Mouse (Mus musculus) kidney, embryonic 15.5 days (tissue): ENCODE measurements around the gene Rfc3. TPM values are rescaled to one million over a fixed set of nuclear protein-coding genes. Genes with fewer than 3 reads are reported as not detected.
A peak's percentile ranks its signal among the peaks of the same experiment; 100 is the strongest.
"Not testable (repeated sequence)": the region's sequence is repeated elsewhere in the genome, so short reads cannot be mapped to it uniquely, and the experiment has no call there.

Source experiments
- ATAC-seq: fragments of 200-750 bp; cut with Nextera tagmentation; replicated peaks from 2 replicates; pipeline ENCODE4 v1.8.0; 2017; ENCODE audit warnings: moderate TSS enrichment; ENCODE audit not compliant: low FRiP score
- H3K27ac ChIP-seq: fragments of 300-500 bp; sonication (generic); 2 replicates; pipeline ENCODE4 v1.5.1; 2015; ENCODE audit warnings: mild to moderate bottlenecking, inconsistent platforms
- H3K27me3 ChIP-seq: fragments of 300-500 bp; sonication (generic); 2 replicates; pipeline ENCODE4 v1.6.1; 2015; ENCODE audit warnings: inconsistent platforms
- H3K36me3 ChIP-seq: fragments of 300-500 bp; sonication (generic); 2 replicates; pipeline ENCODE4 v1.6.1; 2015; ENCODE audit warnings: inconsistent platforms
- H3K4me1 ChIP-seq: fragments of 300-500 bp; sonication (generic); 2 replicates; pipeline ENCODE4 v1.6.1; 2015; ENCODE audit warnings: inconsistent platforms
- H3K4me2 ChIP-seq: fragments of 300-500 bp; sonication (generic); 2 replicates; pipeline ENCODE4 v1.6.1; 2015; ENCODE audit warnings: moderate library complexity, mild to moderate bottlenecking, inconsistent platforms
- H3K4me3 ChIP-seq: fragments of 300-500 bp; sonication (generic); replicated peaks from 2 replicates; pipeline ENCODE4 v1.5.1; 2015; ENCODE audit warnings: mild to moderate bottlenecking, inconsistent platforms
- H3K9ac ChIP-seq: fragments of 300-500 bp; sonication (generic); 2 replicates; pipeline ENCODE4 v1.6.1; 2015; ENCODE audit warnings: mild to moderate bottlenecking, inconsistent platforms
- H3K9me3 ChIP-seq: fragments of 300-500 bp; sonication (generic); replicated peaks from 2 replicates; pipeline ENCODE4 v1.6.1; 2016; ENCODE audit warnings: inconsistent platforms
- WGBS: fragments of 180-500 bp; shearing (Covaris S2); methylation state at CpG from one replicate; pipeline ENCODE4 v1.1.7; 2015; ENCODE audit warnings: mixed read lengths; 5-methylcytosine and 5-hydroxymethylcytosine counted together
- polyA plus RNA-seq: library from polyadenylated mRNA; unstranded; fragments of >200 nt; fragmentation: Nextera tagmentation; extraction: Ambion mirVana; gene quantifications from 2 replicates; pipeline ENCODE4 v1.2.1, GENCODE M21; 2015

The Rfc3 gene
- 90.4 and 95.3 TPM in 2 replicates for polyA plus RNA-seq

- Histone ChIP-seq H3K36me3 (peaks cover 36% of the 10 kb centered on the region), H3K4me3 (peak within 1 kb of the TSS; percentile 72), H3K9ac (peak within 1 kb of the TSS; percentile 64), H3K27ac (peak within 1 kb of the TSS; percentile 91), H3K9me3 (no peaks in the 10 kb centered on the region), H3K4me1 (peaks cover 9% of the 10 kb centered on the region), H3K4me2 (peak within 1 kb of the TSS; percentile 68), H3K27me3 (no peaks in the 10 kb centered on the region)
- WGBS: under 1% methylated on average over 42 of the region's 42 CpGs
- ATAC-seq: peak; percentile 99
These were observed at the start of gene Rfc3 for GRCm38 (mm10) chr5:151650700-151651410. Gene Rfc3 (minus strand): TSS chr5:151651242.

GRCm38 (mm10) chr5:151693636-151694035 lies 42.6 kb upstream of the Rfc3 start:
- not testable (repeated sequence) for H3K9ac ChIP-seq, H3K4me3 ChIP-seq, H3K4me1 ChIP-seq, H3K9me3 ChIP-seq, H3K36me3 ChIP-seq, H3K27ac ChIP-seq, ATAC-seq, H3K27me3 ChIP-seq, H3K4me2 ChIP-seq
- 89% methylated on average over 13 of the region's 13 CpGs for WGBS

GRCm38 (mm10) chr5:151686606-151687525 lies 35.8 kb upstream of the Rfc3 start:
- no peak overlapping the region for H3K9ac ChIP-seq
- H3K4me2 ChIP-seq: peak overlapping the region; percentile 51
- H3K9me3 ChIP-seq: no peaks in the 10 kb centered on the region
- 19% methylated on average over 15 of the region's 15 CpGs for WGBS
- H3K27me3 ChIP-seq: no peaks in the 10 kb centered on the region
- H3K4me1 ChIP-seq: 0 out of 2 replicates have a peak, but pooled peaks cover 2% of the 10 kb centered on the region
- ATAC-seq: peak; percentile 98
- H3K27ac ChIP-seq: 0 out of 2 replicates have a peak overlapping the region, but pooled peaks have one; percentile 18
- H3K4me3 ChIP-seq: no peak overlapping the region
- no peaks in the 10 kb centered on the region for H3K36me3 ChIP-seq

GRCm38 (mm10) chr5:151662207-151662606 lies 11.2 kb upstream of the Rfc3 start:
- no peak for ATAC-seq

GRCm38 (mm10) chr5:151651411-151651784 lies 356 bp upstream of the Rfc3 start:
- Histone ChIP-seq H3K27me3 (no peaks in the 10 kb centered on the region), H3K9me3 (no peaks in the 10 kb centered on the region), H3K36me3 (peaks cover 30% of the 10 kb centered on the region), H3K4me2 (peak overlapping the region; percentile 68), H3K4me3 (peak overlapping the region; percentile 72; the same call in 1 of the 2 replicates), H3K27ac (peak overlapping the region; percentile 91), H3K4me1 (peaks cover 9% of the 10 kb centered on the region), H3K9ac (no peak overlapping the region)
- 64% methylated on average over 3 of the region's 3 CpGs for WGBS
- ATAC-seq: no peak

More at GRCm38 (mm10) chr5:151662207-151662606, 11.2 kb upstream of the Rfc3 start:
- WGBS: 89% methylated on average over 4 of the region's 4 CpGs
- no peak overlapping the region for H3K4me2 ChIP-seq
- H3K27me3 ChIP-seq: no peaks in the 10 kb centered on the region
- H3K27ac ChIP-seq: no peak overlapping the region
- no peak overlapping the region for H3K9ac ChIP-seq
- no peaks in the 10 kb centered on the region for H3K9me3 ChIP-seq
- H3K36me3 ChIP-seq: no peaks in the 10 kb centered on the region
- H3K4me1 ChIP-seq: no peaks in the 10 kb centered on the region
- no peak overlapping the region for H3K4me3 ChIP-seq

GRCm38 (mm10) chr5:151644845-151645244 lies 6.2 kb downstream of the Rfc3 start:
- Histone ChIP-seq H3K4me3 (no peak overlapping the region), H3K4me1 (peaks cover 5% of the 10 kb centered on the region), H3K4me2 (no peak overlapping the region), H3K36me3 (peaks cover 94% of the 10 kb centered on the region), H3K27me3 (no peaks in the 10 kb centered on the region), H3K9me3 (no peaks in the 10 kb centered on the region), H3K27ac (no peak overlapping the region), H3K9ac (no peak overlapping the region)
- 96% methylated on average over 7 of the region's 7 CpGs for WGBS
- ATAC-seq: no peak

GRCm38 (mm10) chr5:151642867-151643266 lies 8.2 kb downstream of the Rfc3 start:
- 80% methylated on average over 5 of the region's 5 CpGs for WGBS

GRCm38 (mm10) chr5:151642102-151642501 lies 8.9 kb downstream of the Rfc3 start:
- Histone ChIP-seq H3K27ac (no peak overlapping the region), H3K9me3 (no peaks in the 10 kb centered on the region), H3K9ac (no peak overlapping the region), H3K4me2 (no peak overlapping the region), H3K4me1 (no peaks in the 10 kb centered on the region), H3K4me3 (no peak overlapping the region), H3K36me3 (peaks cover 71% of the 10 kb centered on the region), H3K27me3 (no peaks in the 10 kb centered on the region)
- ATAC-seq: no peak
- 89% methylated on average over 1 of the region's 1 CpGs for WGBS

More at GRCm38 (mm10) chr5:151642867-151643266, 8.2 kb downstream of the Rfc3 start:
- H3K27ac ChIP-seq: no peak overlapping the region
- no peak for ATAC-seq
- no peak overlapping the region for H3K9ac ChIP-seq
- no peak overlapping the region for H3K4me3 ChIP-seq
- no peaks in the 10 kb centered on the region for H3K4me1 ChIP-seq
- H3K4me2 ChIP-seq: no peak overlapping the region
- no peaks in the 10 kb centered on the region for H3K27me3 ChIP-seq
- peaks cover 79% of the 10 kb centered on the region for H3K36me3 ChIP-seq
- no peaks in the 10 kb centered on the region for H3K9me3 ChIP-seq

GRCm38 (mm10) chr5:151605921-151606320 lies 45.1 kb downstream of the Rfc3 start, which contains the start of gene Vmn2r18:
Gene Vmn2r18 (minus strand): TSS chr5:151606021.
- Histone ChIP-seq H3K4me1 (no peaks in the 10 kb centered on the region), H3K27ac (no peak within 1 kb of the TSS), H3K27me3 (no peaks in the 10 kb centered on the region), H3K36me3 (no peaks in the 10 kb centered on the region), H3K9ac (no peak within 1 kb of the TSS), H3K4me2 (no peak within 1 kb of the TSS), H3K4me3 (no peak within 1 kb of the TSS), H3K9me3 (no peaks in the 10 kb centered on the region)
- no peak for ATAC-seq
- WGBS: 86% methylated on average over 3 of the region's 3 CpGs

GRCm38 (mm10) chr5:151601696-151602095 lies 49.3 kb downstream of the Rfc3 start:
- ATAC-seq: no peak
- H3K9me3 ChIP-seq: no peaks in the 10 kb centered on the region
- 21% methylated on average over 1 of the region's 1 CpGs for WGBS
- H3K27ac ChIP-seq: no peak overlapping the region
- H3K4me3 ChIP-seq: no peak overlapping the region
- H3K4me2 ChIP-seq: no peak overlapping the region
- no peaks in the 10 kb centered on the region for H3K36me3 ChIP-seq
- no peaks in the 10 kb centered on the region for H3K27me3 ChIP-seq
- H3K4me1 ChIP-seq: no peaks in the 10 kb centered on the region
- H3K9ac ChIP-seq: no peak overlapping the region
